Mouse (Mus musculus): ENCODE results near the gene Clic5.

The Clic5 gene

DNA sequence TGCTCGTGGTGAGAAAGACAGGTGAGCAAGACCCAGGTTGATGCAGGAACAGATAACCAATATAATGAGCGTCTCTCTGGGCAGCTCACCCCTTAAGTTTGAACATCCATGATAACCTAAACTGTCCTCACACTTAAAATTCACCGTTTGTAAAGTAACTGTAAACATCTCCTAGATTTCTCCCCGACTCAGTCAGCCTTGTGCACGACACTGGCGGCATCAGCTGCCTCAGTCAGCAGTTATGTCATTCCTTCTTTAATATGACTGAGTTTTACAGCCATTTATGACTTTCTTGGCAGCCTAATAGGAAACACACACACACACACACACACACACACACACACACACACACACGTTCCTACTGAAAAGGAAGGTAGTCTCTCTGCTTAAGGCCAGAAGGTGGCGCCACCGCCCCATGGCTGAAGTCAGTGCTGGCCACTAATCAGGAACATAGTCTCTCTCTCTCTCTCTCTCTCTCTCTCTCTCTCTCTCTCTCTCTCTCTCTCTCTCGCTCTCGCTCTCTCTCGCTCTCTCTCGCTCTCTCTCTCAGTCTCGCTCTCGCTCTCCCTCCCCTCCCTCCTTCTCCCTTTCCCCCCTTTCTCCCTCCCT, 73.3 kb downstream of the Clic5 start:
- DNase-seq (ENCODE audit: low read depth, low spot score) = peak; percentile 72

DNA sequence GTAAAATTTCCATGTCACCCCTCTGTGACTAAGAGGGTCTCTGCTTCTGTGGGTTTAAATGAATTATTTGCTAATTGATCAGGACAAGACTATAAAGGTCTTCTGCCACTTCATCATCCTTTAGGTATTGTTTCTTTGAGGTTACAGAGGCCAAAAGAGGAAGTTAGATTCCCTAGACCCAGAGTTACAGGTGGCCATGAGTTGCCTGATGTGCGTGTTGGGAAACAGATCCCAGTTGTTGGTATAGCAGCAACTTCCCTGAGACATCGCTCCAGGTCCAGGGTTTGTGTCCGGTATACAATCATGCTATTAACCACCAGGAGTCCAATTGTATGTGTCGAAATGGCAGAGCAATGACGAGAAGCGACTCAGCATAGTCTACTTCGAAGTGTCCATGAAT, 81.7 kb downstream of the Clic5 start:
- no peak for DNase-seq (ENCODE audit: low read depth, low spot score)

DNA sequence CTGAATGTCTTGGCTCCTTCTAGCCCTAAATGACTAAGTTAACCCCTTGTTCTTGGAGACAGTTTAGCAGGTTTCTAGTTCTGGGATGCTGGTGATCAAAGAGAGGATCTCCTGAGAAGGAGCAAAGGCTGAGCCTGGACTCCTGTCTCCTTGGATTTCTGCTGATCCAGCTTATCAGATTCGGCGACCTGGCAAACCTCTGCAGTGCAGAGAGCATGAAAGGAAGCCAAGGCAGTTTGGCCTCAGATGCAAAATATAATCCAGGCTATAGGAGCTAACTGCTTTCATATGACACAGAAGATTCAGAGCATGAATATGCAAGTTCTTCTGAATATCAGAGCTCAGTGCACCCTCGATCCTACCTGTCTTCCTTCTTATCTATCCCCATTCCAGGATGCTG, 83.0 kb downstream of the Clic5 start:
- no peak for DNase-seq (ENCODE audit: low read depth, low spot score)

DNA sequence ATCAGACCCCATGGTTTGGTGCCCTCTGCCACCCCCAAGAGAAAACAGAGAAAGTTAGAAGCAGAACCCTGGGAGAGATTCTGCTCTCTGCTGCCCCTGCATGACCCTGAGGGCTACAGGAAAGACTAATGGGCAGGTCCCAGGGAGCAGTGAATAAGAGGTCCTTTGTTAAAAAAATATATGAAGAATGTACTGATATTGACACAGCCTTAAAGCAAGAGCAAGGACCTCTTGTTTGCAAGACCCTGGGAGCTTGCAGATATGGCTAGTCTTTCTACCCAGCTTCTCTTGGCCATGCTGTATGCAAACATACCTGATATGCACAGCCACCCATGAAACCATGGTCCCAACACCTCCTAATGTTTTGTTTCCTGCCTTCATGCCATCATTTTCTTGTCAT, 86.4 kb downstream of the Clic5 start:
- DNase-seq (ENCODE audit: low read depth, low spot score) = no peak

DNA sequence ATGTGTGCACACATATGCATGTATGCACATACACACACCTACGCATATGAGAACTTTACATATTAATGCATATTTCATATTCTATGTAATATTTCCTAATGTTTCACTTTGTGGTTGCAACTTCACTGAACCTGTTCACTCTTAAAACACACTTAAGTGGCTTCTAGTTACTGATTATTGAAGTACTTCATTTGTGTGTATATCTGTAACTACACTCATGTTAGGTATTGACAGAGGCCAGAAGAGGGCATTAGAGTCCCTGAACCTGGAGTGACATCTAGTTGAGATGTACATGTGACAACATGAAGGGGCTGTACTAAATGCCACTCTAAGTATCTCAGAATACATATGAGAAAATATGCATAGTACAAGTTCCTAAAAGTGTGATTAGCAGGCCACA, 99.9 kb downstream of the Clic5 start:
- no peak for DNase-seq (ENCODE audit: low read depth, low spot score)

DNA sequence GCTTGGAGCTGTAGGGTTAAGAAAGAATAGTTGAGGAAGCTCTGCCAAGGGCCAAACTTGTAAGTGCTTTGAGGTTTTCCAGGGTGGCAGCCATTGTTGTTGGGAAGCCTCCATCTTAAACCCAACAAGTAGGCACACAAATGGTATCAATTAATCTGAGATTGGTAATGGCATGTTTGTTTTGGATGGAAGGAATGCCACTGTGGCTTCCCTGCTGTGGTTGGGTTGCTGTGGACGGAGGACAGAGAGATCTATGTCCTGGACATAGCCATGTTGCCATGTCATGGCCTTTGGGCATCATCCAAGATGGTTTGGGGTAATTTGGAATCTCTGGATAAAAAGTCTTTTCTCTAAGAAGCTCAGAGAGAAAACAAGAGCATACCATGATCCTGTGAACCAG, 108.8 kb downstream of the Clic5 start:
- no peak for DNase-seq (ENCODE audit: low read depth, low spot score)

DNA sequence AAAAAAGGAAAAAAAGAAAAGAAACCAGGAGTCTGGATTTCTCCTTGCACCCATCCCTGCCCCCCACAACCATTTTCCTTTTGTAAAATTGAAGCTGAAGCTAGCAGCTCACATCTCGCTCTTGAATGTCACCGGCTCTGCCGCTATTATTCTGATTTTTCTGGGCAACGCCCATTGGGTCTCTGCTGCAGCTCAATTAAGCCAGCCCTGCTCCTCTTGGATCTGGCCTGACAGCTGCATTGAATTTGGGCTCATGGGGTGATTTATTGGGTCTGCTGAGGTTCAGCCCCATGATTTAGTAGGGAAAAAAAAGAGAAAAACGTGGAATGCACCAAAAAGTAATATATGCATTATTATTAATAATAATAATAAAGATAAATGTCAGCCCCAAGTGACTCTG, 111.9 kb downstream of the Clic5 start:
- no peak for DNase-seq (ENCODE audit: low read depth, low spot score)

- no peak for DNase-seq (ENCODE audit: low read depth, low spot score)
These were observed 112.3 kb downstream of the Clic5 start for GRCm38 (mm10) chr17:44300723-44301122.

DNA sequence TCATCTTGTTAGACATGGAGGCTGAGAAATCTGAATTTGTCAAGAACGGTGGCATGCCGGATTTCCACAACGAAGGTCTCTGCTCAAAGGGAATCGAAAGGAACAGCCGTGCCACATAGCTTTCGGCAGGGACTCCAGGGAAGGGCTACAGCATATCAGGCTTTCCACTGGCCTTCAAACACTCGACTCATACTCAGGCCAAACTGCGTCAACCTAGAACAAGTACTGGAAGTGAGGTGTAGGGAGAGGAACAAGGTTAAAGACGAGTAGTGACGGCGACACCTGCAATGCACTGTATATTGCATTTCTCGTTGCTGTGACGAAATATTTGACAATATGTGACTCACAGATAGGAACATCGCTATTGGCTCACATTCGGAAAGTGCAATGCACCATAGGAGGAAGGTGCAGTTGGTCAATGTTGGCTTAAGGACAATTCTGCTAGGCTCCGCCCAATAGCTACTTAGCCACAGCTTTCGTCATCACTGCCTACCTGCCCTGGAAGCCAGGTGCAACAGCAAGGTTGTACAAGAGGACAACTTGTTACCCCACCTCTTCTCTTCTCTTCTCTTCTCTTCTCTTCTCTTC, 112.9 kb downstream of the Clic5 start:
- DNase-seq (ENCODE audit: low read depth, low spot score) = no peak

GRCm38 (mm10) chr17:44304076-44304475, 115.7 kb downstream of the Clic5 start:
- DNase-seq (ENCODE audit: low read depth, low spot score) = no peak

GRCm38 (mm10) chr17:44309914-44310622, 121.7 kb downstream of the Clic5 start:
- no peak for DNase-seq (ENCODE audit: low read depth, low spot score)

- peak; percentile 50 for DNase-seq (ENCODE audit: low read depth, low spot score)
These were observed 136.9 kb downstream of the Clic5 start for GRCm38 (mm10) chr17:44325314-44325713.

DNA sequence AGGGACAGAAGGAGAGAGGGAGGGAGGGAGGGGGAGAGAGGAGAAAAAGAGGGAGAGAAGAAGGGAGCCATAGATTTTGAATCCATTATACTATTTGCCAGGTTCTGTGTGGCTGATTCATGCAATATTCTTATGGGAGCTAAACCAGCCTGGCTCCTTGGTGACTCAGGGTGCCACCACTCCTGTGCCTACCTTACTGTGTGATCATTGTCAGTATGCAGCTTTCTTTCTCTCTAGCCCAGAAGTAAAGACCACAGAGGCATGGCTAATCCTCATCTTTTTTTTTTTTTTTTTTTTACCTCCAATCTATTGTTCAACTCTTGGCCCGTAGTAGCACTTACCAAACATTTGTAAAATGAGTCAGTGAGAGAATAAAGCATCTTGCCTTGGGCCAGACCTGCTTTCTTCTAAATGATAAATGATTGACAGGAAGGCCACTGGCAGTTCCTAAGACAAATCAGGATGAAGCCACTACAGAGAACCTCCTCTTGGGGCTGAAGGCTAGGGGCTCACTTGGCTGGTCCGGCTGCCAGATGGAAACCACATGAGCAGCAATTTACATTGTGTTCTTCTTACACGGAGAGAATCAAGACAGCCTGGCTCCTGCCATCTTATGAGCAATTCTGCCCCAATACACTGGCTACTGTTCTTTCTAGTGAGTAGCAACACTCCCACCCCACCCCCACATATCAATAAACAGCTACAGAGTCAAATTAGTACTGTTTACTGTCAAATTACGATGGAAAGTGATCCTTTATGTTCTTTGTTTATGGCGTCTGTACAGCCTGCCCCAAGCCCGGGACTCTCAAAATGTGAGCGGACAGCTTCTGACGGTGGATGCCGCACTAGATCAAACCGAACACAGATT, 139.1 kb downstream of the Clic5 start:
- DNase-seq (ENCODE audit: low read depth, low spot score) = no peak

- DNase-seq (ENCODE audit: low read depth, low spot score) = no peak
These were observed 139.7 kb downstream of the Clic5 start for GRCm38 (mm10) chr17:44328147-44328482.

Measured in A20 (cell line).